Mouse (Mus musculus): ENCODE measurements around the gene Pla2g3.
A peak's percentile ranks its signal among the peaks of the same experiment; 100 is the strongest.

The Pla2g3 gene

GRCm38 (mm10) chr11:3536745-3537333 is 48.8 kb downstream of the Pla2g3 start:
- DNase-seq (ENCODE audit: low spot score in 2 of 2) = no peak

DNA sequence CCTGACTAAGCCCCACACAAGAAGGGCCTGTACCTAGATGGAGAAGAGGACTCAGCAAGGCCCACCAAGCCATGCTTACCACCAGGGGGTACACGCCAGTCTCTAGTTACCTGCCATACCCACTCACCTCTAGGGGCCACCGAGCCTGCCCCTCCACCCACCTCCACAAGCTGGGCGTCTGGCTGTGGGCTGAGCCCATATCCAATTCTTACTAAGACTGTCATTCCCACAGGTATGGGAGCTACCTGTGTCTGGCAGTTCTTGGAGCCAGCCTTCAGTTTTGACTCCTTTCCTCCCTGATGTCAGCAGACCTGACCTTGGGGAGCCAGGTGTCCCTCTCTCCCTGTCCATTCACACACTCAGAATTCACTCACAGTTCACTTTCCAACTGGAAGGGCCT is 49.6 kb downstream of the Pla2g3 start:
- DNase-seq (ENCODE audit: low spot score in 2 of 2) = no peak

DNA sequence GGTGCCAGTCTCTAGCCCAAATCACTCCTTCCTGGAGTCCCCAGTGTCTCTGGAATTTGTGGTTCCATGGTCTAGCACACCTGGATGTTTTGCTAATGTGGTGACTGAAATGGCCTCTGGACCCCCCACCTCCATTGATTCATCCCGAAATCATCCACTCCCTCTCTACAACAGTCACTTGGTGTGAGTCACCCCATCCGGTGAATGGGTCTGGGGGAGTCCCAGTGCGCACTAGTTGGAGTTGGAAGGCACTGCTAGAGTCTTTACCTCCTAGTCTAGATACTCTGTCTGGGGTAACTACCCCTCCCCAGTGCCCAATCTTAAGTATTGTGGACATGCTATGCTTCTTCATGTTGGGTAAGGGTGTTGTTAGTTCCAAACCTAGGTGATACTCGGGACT is 50.3 kb downstream of the Pla2g3 start:
- no peak for DNase-seq (ENCODE audit: low spot score in 2 of 2)

- DNase-seq (ENCODE audit: low spot score in 2 of 2) = peak; percentile 84 to 88
Observed at GRCm38 (mm10) chr11:3539111-3539825, 51.2 kb downstream of the Pla2g3 start.

- no peak for DNase-seq (ENCODE audit: low spot score in 2 of 2)
Observed at GRCm38 (mm10) chr11:3539826-3540196, 51.7 kb downstream of the Pla2g3 start.

DNA sequence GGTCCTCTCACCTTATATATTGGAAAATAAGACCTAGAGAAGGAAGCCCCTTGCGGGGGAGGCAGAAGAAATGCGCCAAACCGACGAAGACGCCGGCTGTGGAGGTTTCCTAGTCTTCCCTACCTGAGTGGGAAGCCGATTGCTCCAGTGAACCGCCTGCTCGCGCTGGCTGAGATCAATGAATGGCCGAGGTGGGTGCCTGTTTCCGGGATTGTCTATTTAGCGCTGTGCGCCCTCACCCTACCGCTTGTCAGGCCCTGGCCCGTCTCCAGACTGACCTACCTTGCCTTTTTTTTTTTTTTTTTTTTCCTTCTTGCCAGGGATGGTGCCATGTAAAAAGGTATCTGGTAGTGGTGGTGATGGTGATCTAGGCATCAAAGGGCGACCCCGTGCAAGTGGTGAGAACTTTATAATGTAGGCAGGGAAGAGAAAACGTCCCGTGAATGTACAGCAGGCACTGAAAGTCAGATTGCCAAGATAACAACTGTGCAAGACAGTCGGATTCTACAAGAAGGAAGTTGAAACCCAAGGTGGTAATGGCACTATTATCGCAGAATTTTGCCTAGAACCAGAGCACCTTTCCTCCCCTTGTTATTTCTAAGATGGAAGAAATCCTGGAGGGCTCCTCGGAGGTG is 52.5 kb downstream of the Pla2g3 start, which contains the start of gene Smtn:
Smtn (minus strand) TSS at position 162 of the 635 bp plus-strand sequence.
- DNase-seq (ENCODE audit: low spot score in 2 of 2) = no peak

GRCm38 (mm10) chr11:3541932-3542331 is 53.8 kb downstream of the Pla2g3 start:
- DNase-seq (ENCODE audit: low spot score in 2 of 2) = no peak

GRCm38 (mm10) chr11:3543001-3543400 is 54.9 kb downstream of the Pla2g3 start:
- no peak for DNase-seq (ENCODE audit: low spot score in 2 of 2)

GRCm38 (mm10) chr11:3544409-3544808 is 56.3 kb downstream of the Pla2g3 start:
- no peak for DNase-seq (ENCODE audit: low spot score in 2 of 2)

DNA sequence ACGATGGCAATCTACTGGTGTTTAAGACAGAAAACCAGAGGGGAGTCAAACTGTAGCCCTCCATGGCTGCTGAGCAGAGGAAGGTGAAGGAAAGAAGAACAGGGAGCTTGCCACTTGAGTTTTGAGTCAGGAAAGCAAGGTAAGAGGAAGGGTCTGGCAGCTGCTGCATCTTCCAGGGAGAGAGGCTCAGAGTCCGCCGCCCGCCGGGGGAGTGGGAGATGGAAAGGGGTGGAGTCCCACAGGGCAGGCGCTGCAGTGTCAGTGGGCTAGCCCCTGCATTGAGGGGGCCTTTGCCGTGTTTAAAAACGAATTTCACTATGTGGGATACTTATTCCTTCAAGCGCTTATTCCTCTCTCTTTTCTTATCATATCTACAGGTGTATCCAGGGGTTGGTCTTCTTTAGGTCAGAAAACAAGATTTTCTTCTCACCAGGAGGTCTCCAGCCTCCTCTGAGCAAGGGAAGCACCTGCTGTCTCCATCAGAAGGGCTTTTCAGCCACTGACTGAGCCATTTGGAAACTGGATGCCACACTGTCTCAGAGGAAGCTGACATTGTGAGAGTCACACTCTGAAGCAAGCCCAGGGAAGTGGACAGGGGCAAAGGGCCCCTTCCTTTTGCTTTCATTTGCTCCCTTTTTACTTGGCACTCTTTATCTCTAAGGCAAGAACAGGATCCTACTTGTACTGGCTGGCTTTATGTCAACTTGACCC is 57.6 kb downstream of the Pla2g3 start:
- no peak for DNase-seq (ENCODE audit: low spot score in 2 of 2)

DNA sequence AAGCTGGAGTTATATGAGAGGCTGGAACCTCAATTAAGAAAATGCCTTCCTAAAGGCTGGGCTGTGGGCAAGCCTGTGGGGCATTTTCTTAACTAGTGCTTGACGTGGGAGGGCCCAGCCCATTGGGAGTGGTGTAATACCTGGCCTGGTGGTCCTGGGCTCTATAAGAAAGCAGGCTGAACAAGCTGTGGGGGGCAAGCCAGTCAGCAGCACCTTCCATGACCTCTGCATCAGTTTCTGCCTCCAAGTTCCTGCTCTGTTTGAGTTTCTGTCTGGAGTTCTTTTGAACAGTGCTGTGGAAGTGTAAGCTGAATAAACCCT is 58.1 kb downstream of the Pla2g3 start:
- no peak for DNase-seq (ENCODE audit: low spot score in 2 of 2)

- no peak for DNase-seq (ENCODE audit: low spot score in 2 of 2)
Observed at GRCm38 (mm10) chr11:3547047-3547446, 59.0 kb downstream of the Pla2g3 start.

DNA sequence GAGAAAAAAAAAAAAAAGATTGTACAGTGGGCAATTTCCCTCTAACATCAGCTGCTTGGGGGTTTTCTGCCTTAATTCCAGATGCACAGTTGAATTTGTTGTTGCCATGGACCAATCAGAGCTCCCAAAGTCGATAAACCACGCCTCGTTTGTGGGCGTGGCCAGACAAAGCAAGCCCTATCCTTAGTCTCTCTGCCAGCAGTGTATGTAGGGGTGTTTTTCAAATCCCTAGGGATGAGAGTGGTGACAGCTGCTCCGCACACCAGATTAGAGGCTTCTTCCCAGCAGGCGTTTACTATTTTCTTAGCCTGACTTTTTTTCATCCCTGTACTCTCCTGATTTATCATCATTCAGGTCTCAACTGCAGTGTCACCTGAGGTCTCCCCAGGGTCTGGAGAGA is 59.9 kb downstream of the Pla2g3 start:
- no peak for DNase-seq (ENCODE audit: low spot score in 2 of 2)

- DNase-seq (ENCODE audit: low spot score in 2 of 2) = no peak
Observed at GRCm38 (mm10) chr11:3548564-3549295, 60.6 kb downstream of the Pla2g3 start.

All from frontal cortex, postnatal 10 days (tissue).